Mouse (Mus musculus): ENCODE results near the gene Dirc2.

DNA sequence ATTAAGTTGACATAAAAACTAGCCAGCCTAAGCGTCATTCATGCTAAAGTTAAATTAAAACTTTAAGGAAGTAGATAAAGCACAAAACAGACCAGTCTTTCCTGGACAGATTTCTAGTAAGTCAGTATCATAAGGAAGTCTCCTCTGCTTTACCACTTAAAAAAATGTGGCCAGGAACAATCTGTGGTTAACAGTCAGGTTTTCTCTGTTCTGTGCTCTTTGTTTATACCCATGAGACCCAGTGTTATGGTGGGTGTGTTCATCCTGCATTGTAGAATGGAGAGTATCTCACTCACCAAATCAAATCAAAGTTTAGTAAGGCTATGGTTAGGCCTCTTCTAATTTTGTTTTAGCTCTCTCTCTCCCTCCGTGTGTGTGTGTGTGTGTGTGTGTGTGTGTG, 3.7 kb downstream of the Dirc2 start:
- TF ChIP-seq CTCF (IDR thresholded peaks at IDR 0.05; ENCODE audit: insufficient read depth, low read length) (no peak), POLR2A (IDR thresholded peaks at IDR 0.05; ENCODE audit: borderline replicate concordance, extremely low read depth, low read depth, low read length) (no peak)

Measured in lung, adult 2 months (tissue).